In genomic region chr2:158146223-158146622, GRCm38 (mm10) we compare ENCODE assay signal across 8 mouse cellular contexts. TPM values are rescaled to one million over a fixed set of nuclear protein-coding genes. Genes with fewer than 3 reads are reported as not detected.
DNase-seq lines count a peak whose midpoint lies in the region; ATAC-seq lines count a peak whose summit lies in the region.

Tgm2 (minus strand) TSS chr2:158146436.

- peak; percentile 78 for ATAC-seq in intestine, embryonic 14.5 days (replicated peaks; ENCODE audit: low FRiP score, low TSS enrichment, low read depth)

- H3K4me2 ChIP-seq in intestine, embryonic 14.5 days (ENCODE audit: low read length): peak within 1 kb of the TSS; percentile 63

- H3K9me3 ChIP-seq in intestine, embryonic 14.5 days (ENCODE audit: control insufficient read depth, low read length): no peaks in the 10 kb centered on the region

- 0 out of 2 replicates have a peak, but pooled peaks cover 3% of the 10 kb centered on the region for H3K36me3 ChIP-seq in intestine, embryonic 14.5 days (ENCODE audit: control insufficient read depth, insufficient read depth, low read length)

- H3K27ac ChIP-seq in intestine, embryonic 14.5 days (ENCODE audit: low read depth): no peak within 1 kb of the TSS

- intact Hi-C loops in left cerebral cortex, postnatal 25 days (cut with DNase I): loop anchor here (1.0 kb wide), 1 partner anchor 39 kb away; no protein-coding TSS in a partner anchor

- under 1% methylated on average over 33 of the region's 33 CpGs for WGBS in intestine, embryonic 14.5 days

- DNase-seq in adipocyte (ENCODE audit: low spot score): peak; percentile 59
- peak; percentile 78 for DNase-seq in embryo, embryonic 10 days (ENCODE audit: low spot score)
- DNase-seq in gastrocnemius, postnatal 25 days: peak; percentile 85
- peak; percentile 94 for DNase-seq in intestine, embryonic 14.5 days (ENCODE audit: low spot score)
- peak; percentile 65 to 66 for DNase-seq in left cerebral cortex, postnatal 25 days (ENCODE audit: low spot score in 2 of 2)
- DNase-seq in mesoderm, embryonic 11.5 days (ENCODE audit: low read depth, low spot score): peak; percentile 80
- peak; percentile 53 for DNase-seq in right cerebral cortex, postnatal 25 days
- DNase-seq in urinary bladder, postnatal 4 days (ENCODE audit: low spot score in 2 of 2): peak; percentile 84 to 95

- H3K27me3 ChIP-seq in intestine, embryonic 14.5 days (replicated peaks; ENCODE audit: control insufficient read depth, insufficient read depth, low read length): no peaks in the 10 kb centered on the region

- H3K9ac ChIP-seq in intestine, embryonic 14.5 days (ENCODE audit: low read length): peak within 1 kb of the TSS; percentile 43

- peak within 1 kb of the TSS; percentile 47 for H3K4me3 ChIP-seq in intestine, embryonic 14.5 days (ENCODE audit: low read depth, low read length)

- H3K4me1 ChIP-seq in intestine, embryonic 14.5 days (replicated peaks; ENCODE audit: control insufficient read depth, insufficient read depth, low read length): peaks cover 29% of the 10 kb centered on the region

RNA-seq across cellular contexts. Expression of gene Tgm2, which starts in this region (rescaled TPM):
- total RNA-seq in gastrocnemius, postnatal 25 days (2021): 10 to 100 TPM; 47.9 to 52.3 TPM
- polyA plus RNA-seq in intestine, embryonic 14.5 days (2014; fragmentation: Nextera tagmentation; extraction: Ambion mirVana): 54.4 and 59.7 TPM in 2 replicates
- 1 to 10 TPM; 7.4 to 9.8 TPM for total RNA-seq in left cerebral cortex, postnatal 25 days (2021)

Comparison
In these comparisons a context has a peak if more than half of its experiments do, and no peak if none do; other contexts are left out.
1. RNA of gene Tgm2 (total RNA-seq): 47.9 to 52.3 TPM in gastrocnemius, postnatal 25 days; 7.4 to 9.8 TPM in left cerebral cortex, postnatal 25 days; every median in the first group is over 4 times any median in the second.
2. Peak in every context shown above with its lines, with median percentiles within 50 percentile points of each other: DNase-seq.